Mouse (Mus musculus) embryonic fibroblast, embryonic 13.5 days (primary cell): Measurements from ENCODE around the gene Gramd1b.

Source experiments
- CTCF ChIP-seq: IDR thresholded peaks from 2 replicates; pipeline ENCODE4 v1.5.1; 2011; ENCODE audit warnings: mild to moderate bottlenecking, control low read depth, low read length, moderate library complexity, borderline replicate concordance; ENCODE audit not compliant: insufficient read depth
- POLR2A ChIP-seq: IDR thresholded peaks from 2 replicates; pipeline ENCODE4 v1.6.1; 2011; ENCODE audit warnings: low read depth, mild to moderate bottlenecking, control low read depth, low read length, moderate library complexity

GRCm38 (mm10) chr9:40457448-40457847, 73.7 kb downstream of the Gramd1b start:
- TF ChIP-seq CTCF = no peak
- TF ChIP-seq POLR2A = no peak
